Mouse (Mus musculus) forebrain, embryonic 10.5 days (tissue): ENCODE data around the gene Atad1. TPM values are rescaled to one million over a fixed set of nuclear protein-coding genes. Genes with fewer than 3 reads are reported as not detected.
A peak's percentile ranks its signal among the peaks of the same experiment; 100 is the strongest.

Experiments
- DNase-seq: peaks from one replicate; pipeline ENCODE4 v3.0.0-alpha.2; 2017; ENCODE audit warnings: low spot score; ENCODE audit errors: extremely low spot score
- H3K27ac ChIP-seq: fragments of 300-500 bp; sonication (generic); 2 replicates; pipeline ENCODE4 v1.5.1; 2016; ENCODE audit warnings: mild to moderate bottlenecking
- H3K27me3 ChIP-seq: fragments of 300-500 bp; sonication (generic); 2 replicates; pipeline ENCODE4 v1.6.1; 2016; ENCODE audit warnings: mild to moderate bottlenecking; ENCODE audit not compliant: poor library complexity, severe bottlenecking
- H3K36me3 ChIP-seq: fragments of 300-500 bp; sonication (generic); replicated peaks from 2 replicates; pipeline ENCODE4 v1.6.1; 2016; ENCODE audit warnings: mild to moderate bottlenecking, moderate library complexity
- H3K4me1 ChIP-seq: fragments of 300-500 bp; sonication (generic); 2 replicates; pipeline ENCODE4 v1.6.1; 2016
- H3K4me3 ChIP-seq: fragments of 300-500 bp; sonication (generic); 2 replicates; pipeline ENCODE4 v1.5.1; 2016; ENCODE audit warnings: mild to moderate bottlenecking, moderate library complexity
- H3K9me3 ChIP-seq: fragments of 300-500 bp; sonication (generic); 2 replicates; pipeline ENCODE4 v1.6.1; 2016; ENCODE audit warnings: mild to moderate bottlenecking, moderate library complexity
- WGBS: fragments of 180-500 bp; shearing (Covaris S2); methylation state at CpG from one replicate; pipeline ENCODE4 v1.1.7; 2016; 5-methylcytosine and 5-hydroxymethylcytosine counted together
- polyA plus RNA-seq: library from polyadenylated mRNA; unstranded; fragments of >200 nt; fragmentation: Nextera tagmentation; extraction: Ambion mirVana; gene quantifications from 2 replicates; pipeline ENCODE4 v1.2.1, GENCODE M21; 2016

The Atad1 gene
- polyA plus RNA-seq, 1 experiment from 2014 or later: 81.1 TPM

DNA sequence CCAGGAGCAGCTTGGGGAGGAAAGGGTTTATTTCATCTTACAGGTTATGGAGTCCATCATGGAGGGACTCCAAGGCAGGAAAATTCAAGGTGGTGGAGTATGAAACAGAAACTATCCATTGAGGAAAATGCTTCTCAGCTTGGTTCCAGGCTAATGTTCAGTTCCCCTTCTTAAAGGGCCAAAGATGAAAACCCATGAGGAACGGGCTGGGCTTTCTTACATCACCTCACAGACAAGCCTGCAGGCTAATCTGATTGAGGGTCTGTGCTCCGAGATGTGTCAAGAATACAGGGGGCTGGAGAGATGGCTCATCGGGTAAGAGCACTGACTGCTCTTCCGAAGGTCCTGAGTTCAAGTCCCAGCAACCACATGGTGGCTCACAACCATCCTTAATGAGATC lies 9.8 kb downstream of the Atad1 start:
- no peak for DNase-seq
- H3K9me3 ChIP-seq: no peaks in the 10 kb centered on the region
- no peak overlapping the region for H3K27ac ChIP-seq
- peaks cover 32% of the 10 kb centered on the region for H3K4me1 ChIP-seq
- no peak overlapping the region for H3K4me3 ChIP-seq
- peaks cover 26% of the 10 kb centered on the region for H3K27me3 ChIP-seq
- 85% methylated on average over 4 of the region's 4 CpGs for WGBS
- H3K36me3 ChIP-seq: no peaks in the 10 kb centered on the region

DNA sequence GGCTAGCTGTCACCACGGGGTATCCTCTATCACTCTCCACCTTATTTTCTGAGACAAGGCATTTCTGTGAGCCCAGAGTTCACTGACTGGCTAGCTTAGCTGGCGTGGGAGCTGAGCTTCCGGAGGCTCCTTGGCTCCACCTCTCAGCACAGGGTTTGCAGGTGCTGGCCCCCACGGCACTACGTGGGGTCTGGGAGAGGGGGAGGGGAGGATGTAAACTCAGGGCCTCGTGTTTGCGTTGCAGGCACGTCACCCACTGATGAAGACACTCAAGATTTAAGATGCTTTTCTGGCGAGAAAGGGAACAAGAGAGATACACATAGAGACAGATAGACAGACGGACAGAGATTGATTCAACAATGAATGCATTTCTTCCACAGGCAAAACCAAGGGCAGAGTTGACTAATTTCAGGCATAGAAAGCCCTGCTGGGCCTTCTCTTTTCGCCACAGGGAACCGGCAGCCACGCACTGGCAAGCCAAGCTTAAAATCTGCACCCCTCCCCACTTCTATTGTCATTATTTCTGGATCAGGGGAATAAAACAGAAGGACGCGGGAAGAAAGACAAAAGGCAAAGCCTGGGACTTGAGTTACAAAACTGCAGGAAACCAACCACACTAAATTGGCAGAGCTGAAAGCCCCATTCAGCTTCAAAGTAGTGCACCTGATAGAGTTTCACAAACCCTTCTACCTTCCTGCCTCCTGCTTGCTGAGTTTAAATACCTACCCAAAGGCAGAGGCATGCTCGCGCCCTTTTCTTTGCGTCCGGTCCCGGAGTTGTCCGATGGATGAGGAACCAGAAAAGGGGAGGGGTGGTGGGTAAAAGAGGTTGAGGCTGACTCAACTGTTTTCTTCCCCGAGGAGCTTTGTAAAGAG lies 12.9 kb downstream of the Atad1 start:
- peaks cover 49% of the 10 kb centered on the region for H3K4me1 ChIP-seq
- H3K27ac ChIP-seq: peak overlapping the region; percentile 82
- H3K9me3 ChIP-seq: no peaks in the 10 kb centered on the region
- peaks cover 26% of the 10 kb centered on the region for H3K27me3 ChIP-seq
- DNase-seq: peak; percentile 62
- WGBS: under 1% methylated on average over 22 of the region's 22 CpGs
- H3K36me3 ChIP-seq: no peaks in the 10 kb centered on the region
- peak overlapping the region; percentile 42 for H3K4me3 ChIP-seq

GRCm38 (mm10) chr19:32723817-32724216 lies 15.8 kb downstream of the Atad1 start:
- no peak for DNase-seq
- WGBS: 10% methylated on average over 7 of the region's 7 CpGs
- no peaks in the 10 kb centered on the region for H3K36me3 ChIP-seq

GRCm38 (mm10) chr19:32720319-32720718 lies 19.3 kb downstream of the Atad1 start:
- WGBS: 92% methylated on average over 1 of the region's 1 CpGs
- H3K36me3 ChIP-seq: no peaks in the 10 kb centered on the region
- no peak overlapping the region for H3K4me3 ChIP-seq
- H3K4me1 ChIP-seq: peaks cover 18% of the 10 kb centered on the region
- no peaks in the 10 kb centered on the region for H3K27me3 ChIP-seq
- no peak overlapping the region for H3K27ac ChIP-seq
- no peak for DNase-seq
- no peaks in the 10 kb centered on the region for H3K9me3 ChIP-seq

More at GRCm38 (mm10) chr19:32723817-32724216, 15.8 kb downstream of the Atad1 start:
- H3K4me1 ChIP-seq: peaks cover 49% of the 10 kb centered on the region
- H3K27ac ChIP-seq: no peak overlapping the region
- H3K4me3 ChIP-seq: no peak overlapping the region
- H3K9me3 ChIP-seq: no peaks in the 10 kb centered on the region
- H3K27me3 ChIP-seq: peaks cover 21% of the 10 kb centered on the region

- Histone ChIP-seq H3K36me3 (no peaks in the 10 kb centered on the region), H3K4me1 (peaks cover 10% of the 10 kb centered on the region), H3K27me3 (no peaks in the 10 kb centered on the region), H3K9me3 (no peaks in the 10 kb centered on the region), H3K27ac (no peak overlapping the region), H3K4me3 (no peak overlapping the region)
- WGBS: 65% methylated on average over 3 of the region's 3 CpGs
- DNase-seq: no peak
These were observed 22.0 kb downstream of the Atad1 start for GRCm38 (mm10) chr19:32717590-32717989.

DNA sequence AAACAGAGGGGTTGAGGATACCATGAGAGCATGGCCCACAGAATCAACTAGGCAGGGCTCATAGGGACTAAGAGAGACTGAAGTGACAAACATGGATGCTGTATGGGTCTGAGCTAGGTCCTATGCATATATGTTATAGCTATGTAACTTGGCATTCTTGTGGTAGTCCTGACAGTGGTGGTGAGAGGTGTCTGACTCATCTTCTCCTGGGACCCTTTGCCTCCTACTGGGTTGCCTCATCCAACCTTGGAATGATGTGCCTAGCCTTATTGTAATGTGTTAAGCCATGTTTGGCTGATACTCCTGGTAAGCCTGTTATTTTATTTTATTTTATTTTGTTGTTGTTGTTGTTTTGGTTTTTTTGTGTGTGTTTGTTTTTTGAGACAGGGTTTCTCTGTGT lies 23.9 kb downstream of the Atad1 start:
- Histone ChIP-seq H3K27me3 (no peaks in the 10 kb centered on the region), H3K36me3 (no peaks in the 10 kb centered on the region), H3K27ac (no peak overlapping the region), H3K9me3 (no peaks in the 10 kb centered on the region), H3K4me3 (no peak overlapping the region), H3K4me1 (peaks cover 21% of the 10 kb centered on the region)
- DNase-seq: no peak

- Histone ChIP-seq H3K27me3 (no peaks in the 10 kb centered on the region), H3K4me3 (no peak overlapping the region), H3K9me3 (no peaks in the 10 kb centered on the region), H3K36me3 (no peaks in the 10 kb centered on the region), H3K4me1 (peaks cover 24% of the 10 kb centered on the region), H3K27ac (no peak overlapping the region)
- DNase-seq: peak; percentile 71
- 10% methylated on average over 3 of the region's 3 CpGs for WGBS
These were observed 24.4 kb downstream of the Atad1 start for GRCm38 (mm10) chr19:32715201-32715600.

DNA sequence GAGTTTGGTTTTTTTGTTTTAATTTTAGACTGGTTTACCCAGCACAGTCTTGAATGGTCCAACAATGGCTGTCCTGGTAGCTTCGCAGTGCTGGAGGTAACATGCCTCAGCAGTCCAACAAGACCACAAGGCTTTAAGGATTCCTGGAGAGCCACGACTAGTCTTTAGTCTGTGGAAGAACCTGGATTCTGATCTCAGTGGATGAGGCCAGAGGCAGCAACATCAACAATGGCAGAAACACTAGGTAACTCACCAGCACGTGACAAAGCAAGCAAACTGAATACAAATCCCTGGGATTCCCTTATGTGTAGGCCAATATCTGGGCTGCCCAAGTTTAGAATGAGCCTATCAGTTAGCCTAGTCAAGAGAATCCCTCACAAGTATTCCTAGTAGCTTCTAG lies 26.1 kb downstream of the Atad1 start:
- Histone ChIP-seq H3K4me3 (no peak overlapping the region), H3K27me3 (no peaks in the 10 kb centered on the region), H3K36me3 (peaks cover 12% of the 10 kb centered on the region), H3K9me3 (no peaks in the 10 kb centered on the region), H3K4me1 (peaks cover 24% of the 10 kb centered on the region), H3K27ac (no peak overlapping the region)
- WGBS: 78% methylated on average over 3 of the region's 3 CpGs
- DNase-seq: no peak

GRCm38 (mm10) chr19:32712588-32713042 lies 27.0 kb downstream of the Atad1 start:
- DNase-seq: peak; percentile 76
- Histone ChIP-seq H3K9me3 (no peaks in the 10 kb centered on the region), H3K4me3 (peak overlapping the region; percentile 91), H3K4me1 (peaks cover 24% of the 10 kb centered on the region), H3K27ac (peak overlapping the region; percentile 98), H3K27me3 (no peaks in the 10 kb centered on the region), H3K36me3 (peaks cover 18% of the 10 kb centered on the region)
- 0% methylated on average over 11 of the region's 11 CpGs for WGBS

GRCm38 (mm10) chr19:32711761-32712541 lies 27.6 kb downstream of the Atad1 start:
- H3K27me3 ChIP-seq: no peaks in the 10 kb centered on the region
- no peaks in the 10 kb centered on the region for H3K9me3 ChIP-seq
- H3K4me3 ChIP-seq: peak overlapping the region; percentile 91
- WGBS: under 1% methylated on average over 63 of the region's 63 CpGs
- peak; percentile 89 for DNase-seq
- peaks cover 24% of the 10 kb centered on the region for H3K4me1 ChIP-seq
- peaks cover 20% of the 10 kb centered on the region for H3K36me3 ChIP-seq
- peak overlapping the region; percentile 98 for H3K27ac ChIP-seq

GRCm38 (mm10) chr19:32710288-32710687 lies 29.3 kb downstream of the Atad1 start:
- 74% methylated on average over 3 of the region's 3 CpGs for WGBS
- Histone ChIP-seq H3K4me3 (no peak overlapping the region; the same call in 1 of the 2 replicates), H3K27ac (no peak overlapping the region), H3K9me3 (no peaks in the 10 kb centered on the region), H3K36me3 (peaks cover 37% of the 10 kb centered on the region), H3K27me3 (no peaks in the 10 kb centered on the region), H3K4me1 (peaks cover 24% of the 10 kb centered on the region)
- no peak for DNase-seq

DNA sequence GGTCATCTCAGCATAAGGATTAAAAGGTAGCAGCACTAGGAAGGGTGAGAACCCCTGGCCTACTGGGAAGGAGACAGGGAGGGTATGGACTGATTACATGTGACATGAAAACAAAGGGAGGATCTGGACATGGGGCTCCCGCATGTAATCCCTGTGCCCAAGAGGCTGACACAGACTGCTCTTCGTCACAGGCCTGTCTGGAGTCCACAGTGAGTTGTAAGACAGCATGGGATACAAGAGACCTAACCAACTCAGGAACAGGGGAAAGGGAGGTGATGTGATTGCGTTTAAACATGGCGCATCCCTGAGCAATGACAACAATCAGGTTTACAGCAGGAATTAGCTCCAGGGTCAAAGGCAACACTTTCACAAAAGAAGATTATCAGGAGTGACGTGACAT lies 30.6 kb downstream of the Atad1 start:
- no peak for DNase-seq
- no peak overlapping the region for H3K27ac ChIP-seq
- WGBS: 86% methylated on average over 5 of the region's 5 CpGs
- H3K4me3 ChIP-seq: no peak overlapping the region
- peaks cover 24% of the 10 kb centered on the region for H3K4me1 ChIP-seq
- H3K9me3 ChIP-seq: no peaks in the 10 kb centered on the region
- peaks cover 50% of the 10 kb centered on the region for H3K36me3 ChIP-seq
- no peaks in the 10 kb centered on the region for H3K27me3 ChIP-seq

DNA sequence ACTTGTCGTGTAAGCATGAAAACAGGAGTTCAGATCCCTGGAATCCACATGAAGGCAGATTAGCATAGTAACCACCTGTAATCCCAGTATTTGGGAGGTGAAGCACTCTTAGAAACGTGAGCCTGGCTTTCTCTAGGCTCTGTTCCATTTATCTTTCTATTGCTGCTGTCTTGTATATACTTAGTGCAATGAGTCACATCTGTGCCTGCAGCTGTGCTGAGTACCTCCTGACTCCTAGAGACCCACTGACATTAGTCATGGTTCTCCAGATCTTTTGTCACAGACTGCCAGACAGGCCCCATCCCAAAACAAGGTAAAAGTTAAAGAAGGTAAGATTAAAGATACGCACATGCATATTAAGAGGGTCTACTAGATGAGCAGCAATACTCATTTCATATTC lies 37.4 kb downstream of the Atad1 start:
- WGBS: 92% methylated on average over 3 of the region's 3 CpGs
- Histone ChIP-seq H3K27me3 (no peaks in the 10 kb centered on the region), H3K4me1 (no peaks in the 10 kb centered on the region), H3K27ac (no peak overlapping the region), H3K36me3 (peaks cover 98% of the 10 kb centered on the region), H3K4me3 (no peak overlapping the region), H3K9me3 (no peaks in the 10 kb centered on the region)
- no peak for DNase-seq
